Mouse (Mus musculus) stomach, embryonic 16.5 days (tissue): Measurements from ENCODE around the gene Snd1. TPM values are rescaled to one million over a fixed set of nuclear protein-coding genes. Genes with fewer than 3 reads are reported as not detected.

Experiments used
- ATAC-seq: fragments of 200-750 bp; cut with Nextera tagmentation; 2 replicates; pipeline ENCODE4 v1.8.0; 2017; ENCODE audit warnings: moderate number of reproducible peaks, moderate TSS enrichment; ENCODE audit not compliant: insufficient read depth, low FRiP score
- H3K27ac ChIP-seq: fragments of 300-500 bp; sonication (generic); 2 replicates; pipeline ENCODE4 v1.5.1; 2014; ENCODE audit warnings: low read length
- H3K27me3 ChIP-seq: fragments of 300-500 bp; sonication (generic); 2 replicates; pipeline ENCODE4 v1.6.1; 2014; ENCODE audit warnings: low read length, control low read depth, mixed read lengths; ENCODE audit not compliant: control insufficient read depth, insufficient read depth
- H3K36me3 ChIP-seq: fragments of 300-500 bp; sonication (generic); 2 replicates; pipeline ENCODE4 v1.6.1; 2014; ENCODE audit warnings: low read length; ENCODE audit not compliant: control insufficient read depth, insufficient read depth
- H3K4me1 ChIP-seq: fragments of 300-500 bp; sonication (generic); 2 replicates; pipeline ENCODE4 v1.6.1; 2014; ENCODE audit warnings: low read length, control low read depth, mixed read lengths; ENCODE audit not compliant: control insufficient read depth, insufficient read depth
- H3K4me2 ChIP-seq: fragments of 300-500 bp; sonication (generic); 2 replicates; pipeline ENCODE4 v1.6.1; 2014; ENCODE audit warnings: low read depth, low read length, mixed read lengths
- H3K4me3 ChIP-seq: fragments of 300-500 bp; sonication (generic); replicated peaks from 2 replicates; pipeline ENCODE4 v1.5.1; 2014; ENCODE audit warnings: mild to moderate bottlenecking, low read length
- H3K9ac ChIP-seq: fragments of 300-500 bp; sonication (generic); 2 replicates; pipeline ENCODE4 v1.6.1; 2014; ENCODE audit warnings: low read length
- H3K9me3 ChIP-seq: fragments of 300-500 bp; sonication (generic); replicated peaks from 2 replicates; pipeline ENCODE4 v1.6.1; 2016; ENCODE audit warnings: low read length, control low read depth; ENCODE audit not compliant: control insufficient read depth
- WGBS: fragments of 180-500 bp; shearing (Covaris S2); extraction: QIAGEN DNeasy Blood & Tissue Kit; methylation state at CpG from one replicate; pipeline ENCODE4 v1.1.7; 2014; 5-methylcytosine and 5-hydroxymethylcytosine counted together
- polyA plus RNA-seq: library from polyadenylated mRNA; unstranded; fragments of >200 nt; fragmentation: Nextera tagmentation; extraction: Ambion mirVana; gene quantifications from 2 replicates; pipeline ENCODE4 v1.2.1, GENCODE M21; 2015

Gene Snd1
- polyA plus RNA-seq, 1 experiment from 2014 or later = 136 TPM

- Histone ChIP-seq H3K4me2 (no peak overlapping the region), H3K9me3 (no peaks in the 10 kb centered on the region), H3K9ac (no peak overlapping the region), H3K4me3 (no peak overlapping the region), H3K27ac (no peak overlapping the region), H3K4me1 (peaks cover 4% of the 10 kb centered on the region; the same call in 1 of the 2 replicates), H3K27me3 (no peaks in the 10 kb centered on the region), H3K36me3 (peaks cover 9% of the 10 kb centered on the region; the same call in 1 of the 2 replicates)
- WGBS = 37% methylated on average over 9 of the region's 9 CpGs
- no peak for ATAC-seq
Measured at GRCm38 (mm10) chr6:28795380-28795779, 320.4 kb downstream of the Snd1 start.

DNA sequence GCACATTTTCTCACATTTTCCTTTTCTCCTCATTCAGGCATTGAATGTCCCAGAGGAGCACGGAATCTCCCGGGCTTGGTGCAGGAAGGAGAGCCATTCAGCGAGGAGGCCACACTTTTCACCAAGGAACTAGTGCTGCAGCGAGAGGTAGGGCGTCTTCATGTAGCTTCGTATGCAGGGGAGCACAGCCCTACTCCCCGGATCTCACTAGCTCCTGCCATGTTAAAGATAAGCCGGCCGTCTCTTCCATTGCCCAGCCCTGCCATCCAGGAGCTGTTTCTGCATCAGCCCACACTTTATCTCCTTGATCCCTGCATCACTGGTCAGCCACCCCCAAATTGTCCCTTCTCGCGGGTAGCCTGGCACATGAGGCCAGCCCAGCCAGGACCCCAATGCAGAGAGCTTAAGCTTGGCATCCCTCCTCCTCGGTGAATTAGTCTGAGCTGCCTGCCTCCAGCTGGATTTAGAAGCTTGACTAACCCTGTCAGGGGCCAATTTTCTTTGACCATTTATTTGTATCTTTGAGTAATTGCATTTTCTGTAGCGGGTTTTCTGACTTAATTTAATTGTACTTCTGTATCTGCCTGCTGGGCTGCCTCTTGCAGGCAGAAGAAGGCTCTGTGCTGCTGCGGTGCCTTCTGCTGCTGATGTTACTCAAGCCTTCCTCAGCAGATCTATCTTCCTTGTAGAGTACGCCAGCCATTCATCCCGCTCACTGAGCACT lies 321.0 kb downstream of the Snd1 start:
- H3K4me3 ChIP-seq = no peak overlapping the region
- 85% methylated on average over 16 of the region's 16 CpGs for WGBS
- no peak overlapping the region for H3K27ac ChIP-seq
- H3K4me1 ChIP-seq = peaks cover 4% of the 10 kb centered on the region; the same call in 1 of the 2 replicates
- H3K9me3 ChIP-seq = no peaks in the 10 kb centered on the region
- H3K36me3 ChIP-seq = peaks cover 9% of the 10 kb centered on the region; the same call in 1 of the 2 replicates
- no peaks in the 10 kb centered on the region for H3K27me3 ChIP-seq
- no peak for ATAC-seq
- H3K4me2 ChIP-seq = no peak overlapping the region
- H3K9ac ChIP-seq = no peak overlapping the region

DNA sequence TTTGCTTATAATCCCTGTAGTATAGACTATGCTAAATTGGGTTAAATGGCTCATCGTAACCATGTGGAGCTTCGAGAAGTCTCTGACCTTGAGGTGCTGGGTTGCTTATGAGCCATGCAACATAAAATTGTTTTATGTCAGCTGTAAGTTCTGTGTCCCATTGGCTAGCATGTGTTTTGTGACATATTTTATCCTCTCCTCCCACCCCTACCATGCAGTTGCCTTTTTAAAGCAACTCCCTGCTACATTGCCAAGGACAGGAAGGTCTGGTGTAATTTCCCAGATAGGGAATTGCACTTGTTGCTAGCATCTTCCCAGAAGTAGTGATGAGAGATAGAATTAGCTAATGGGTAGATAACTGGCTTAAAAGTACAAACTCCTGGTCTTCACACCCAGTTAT lies 324.9 kb downstream of the Snd1 start:
- H3K9me3 ChIP-seq = no peaks in the 10 kb centered on the region
- no peak overlapping the region for H3K4me3 ChIP-seq
- peaks cover 9% of the 10 kb centered on the region; the same call in 1 of the 2 replicates for H3K36me3 ChIP-seq
- no peaks in the 10 kb centered on the region for H3K27me3 ChIP-seq
- H3K4me1 ChIP-seq = peaks cover 4% of the 10 kb centered on the region; the same call in 1 of the 2 replicates
- no peak overlapping the region for H3K27ac ChIP-seq
- H3K4me2 ChIP-seq = no peak overlapping the region
- WGBS = 89% methylated on average over 2 of the region's 2 CpGs
- ATAC-seq = no peak
- H3K9ac ChIP-seq = no peak overlapping the region

DNA sequence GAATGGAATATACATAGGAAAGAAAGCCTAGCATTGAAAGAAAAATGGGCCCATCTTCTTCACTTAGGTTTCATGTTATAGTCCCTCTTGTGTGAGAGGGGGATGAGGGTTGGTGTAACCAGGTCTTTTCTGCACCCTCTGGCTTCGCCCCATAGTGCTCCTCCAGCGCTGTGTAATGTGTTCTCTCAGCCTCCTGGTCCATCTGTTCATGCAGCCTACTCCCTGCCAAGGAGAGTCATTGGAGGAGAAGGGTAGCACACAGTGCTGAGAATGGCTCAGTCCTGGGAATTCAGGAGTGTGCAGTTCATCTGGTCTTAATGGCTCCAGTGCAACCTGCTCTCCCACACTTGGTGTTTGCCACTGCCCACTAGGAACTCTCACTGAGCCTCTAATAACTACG lies 326.0 kb downstream of the Snd1 start:
- Histone ChIP-seq H3K9ac (no peak overlapping the region), H3K4me3 (no peak overlapping the region), H3K4me2 (no peak overlapping the region), H3K4me1 (no peaks in the 10 kb centered on the region), H3K9me3 (no peaks in the 10 kb centered on the region), H3K27ac (no peak overlapping the region), H3K36me3 (peaks cover 9% of the 10 kb centered on the region; the same call in 1 of the 2 replicates), H3K27me3 (no peaks in the 10 kb centered on the region)
- WGBS = 90% methylated on average over 3 of the region's 3 CpGs
- ATAC-seq = no peak

DNA sequence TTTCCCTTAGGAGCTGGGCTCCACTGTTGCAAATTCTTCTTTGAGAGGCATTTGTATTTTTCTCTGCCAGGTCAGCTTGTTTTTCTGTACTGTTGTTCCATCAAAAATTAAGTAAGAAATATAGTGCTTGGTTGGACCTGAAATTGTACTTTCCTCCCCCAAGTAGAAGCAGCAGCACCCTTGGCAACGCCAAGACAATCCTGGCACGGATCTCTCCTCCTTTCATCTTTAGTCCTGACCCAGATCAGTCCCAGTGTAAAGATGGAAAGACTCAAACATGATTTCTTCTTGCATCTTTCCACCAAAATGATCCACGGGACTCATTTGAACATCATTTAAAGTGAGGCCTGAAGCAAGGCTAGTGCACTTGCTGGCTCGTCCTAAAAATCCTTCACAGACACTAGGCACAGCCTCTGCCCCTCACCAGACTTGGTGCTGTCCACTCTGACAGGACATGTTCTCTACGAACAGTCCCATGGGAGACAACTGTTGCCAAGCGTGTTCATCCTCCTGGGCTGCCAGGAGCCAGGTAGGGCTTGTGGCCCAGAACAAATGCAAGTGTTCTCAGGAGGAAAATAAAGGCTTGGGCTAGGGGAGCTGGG lies 328.8 kb downstream of the Snd1 start:
- H3K27me3 ChIP-seq = no peaks in the 10 kb centered on the region
- ATAC-seq = no peak
- no peaks in the 10 kb centered on the region for H3K4me1 ChIP-seq
- no peak overlapping the region for H3K27ac ChIP-seq
- H3K36me3 ChIP-seq = no peaks in the 10 kb centered on the region
- no peaks in the 10 kb centered on the region for H3K9me3 ChIP-seq
- no peak overlapping the region for H3K4me2 ChIP-seq
- WGBS = 85% methylated on average over 6 of the region's 6 CpGs
- H3K9ac ChIP-seq = no peak overlapping the region
- no peak overlapping the region for H3K4me3 ChIP-seq

GRCm38 (mm10) chr6:28804751-28805150 lies 329.8 kb downstream of the Snd1 start:
- Histone ChIP-seq H3K27me3 (no peaks in the 10 kb centered on the region), H3K4me3 (no peak overlapping the region), H3K27ac (no peak overlapping the region), H3K9me3 (no peaks in the 10 kb centered on the region), H3K36me3 (no peaks in the 10 kb centered on the region), H3K9ac (no peak overlapping the region), H3K4me2 (no peak overlapping the region), H3K4me1 (no peaks in the 10 kb centered on the region)
- 85% methylated on average over 5 of the region's 5 CpGs for WGBS
- no peak for ATAC-seq

DNA sequence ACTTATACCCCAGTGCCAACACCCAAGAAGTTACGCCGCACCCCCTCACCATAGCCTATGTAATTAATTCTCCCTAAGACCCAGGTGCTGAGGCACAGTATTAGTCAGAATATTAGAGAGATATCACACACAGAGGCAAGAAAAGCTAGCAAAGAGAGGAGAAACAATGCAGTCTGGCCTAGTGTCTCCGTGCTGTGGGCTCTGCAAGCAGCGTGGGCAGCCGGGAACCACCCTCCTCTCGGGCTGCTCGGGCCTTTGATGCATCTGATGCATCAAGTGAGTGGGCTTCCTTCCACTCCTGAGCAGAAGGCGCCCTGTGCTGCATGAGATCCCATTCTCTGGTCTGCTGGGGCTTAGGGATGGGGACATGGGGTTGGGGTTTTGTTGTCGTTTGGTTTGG lies 338.1 kb downstream of the Snd1 start:
- Histone ChIP-seq H3K9me3 (no peaks in the 10 kb centered on the region), H3K9ac (no peak overlapping the region), H3K4me3 (no peak overlapping the region), H3K27me3 (no peaks in the 10 kb centered on the region), H3K4me1 (0 out of 2 replicates have a peak, but pooled peaks cover 4% of the 10 kb centered on the region), H3K36me3 (no peaks in the 10 kb centered on the region), H3K27ac (no peak overlapping the region), H3K4me2 (no peak overlapping the region)
- 75% methylated on average over 9 of the region's 9 CpGs for WGBS
- ATAC-seq = no peak

- WGBS = 70% methylated on average over 2 of the region's 2 CpGs
- no peak overlapping the region for H3K9ac ChIP-seq
- no peaks in the 10 kb centered on the region for H3K9me3 ChIP-seq
- H3K27ac ChIP-seq = no peak overlapping the region
- no peak for ATAC-seq
- no peak overlapping the region for H3K4me3 ChIP-seq
- H3K4me2 ChIP-seq = no peak overlapping the region
- no peaks in the 10 kb centered on the region for H3K36me3 ChIP-seq
- H3K4me1 ChIP-seq = 0 out of 2 replicates have a peak, but pooled peaks cover 7% of the 10 kb centered on the region
- no peaks in the 10 kb centered on the region for H3K27me3 ChIP-seq
Measured at GRCm38 (mm10) chr6:28814895-28815294, 340.0 kb downstream of the Snd1 start.

GRCm38 (mm10) chr6:28817039-28817438 lies 342.1 kb downstream of the Snd1 start:
- no peak overlapping the region for H3K9ac ChIP-seq
- H3K4me1 ChIP-seq = 0 out of 2 replicates have a peak, but pooled peaks cover 7% of the 10 kb centered on the region
- no peak overlapping the region for H3K4me3 ChIP-seq
- ATAC-seq = no peak
- no peaks in the 10 kb centered on the region for H3K9me3 ChIP-seq
- H3K27ac ChIP-seq = no peak overlapping the region
- 56% methylated on average over 9 of the region's 9 CpGs for WGBS
- no peak overlapping the region for H3K4me2 ChIP-seq
- no peaks in the 10 kb centered on the region for H3K36me3 ChIP-seq
- no peaks in the 10 kb centered on the region for H3K27me3 ChIP-seq
